Mouse (Mus musculus) midbrain, embryonic 11.5 days (tissue): ENCODE data around the gene Zfp987. TPM values are rescaled to one million over a fixed set of nuclear protein-coding genes. Genes with fewer than 3 reads are reported as not detected.
A peak's percentile ranks its signal among the peaks of the same experiment; 100 is the strongest.
"Not testable (repeated sequence)": the region's sequence is repeated elsewhere in the genome, so short reads cannot be mapped to it uniquely, and the experiment has no call there.

Experiments
- ATAC-seq: fragments of 200-750 bp; cut with Nextera tagmentation; 2 replicates; pipeline ENCODE4 v1.8.0; 2017; ENCODE audit warnings: moderate TSS enrichment, moderate library complexity; ENCODE audit not compliant: low FRiP score
- DNase-seq: peaks from one replicate; pipeline ENCODE4 v3.0.0; 2015; ENCODE audit warnings: low spot score; ENCODE audit errors: missing footprints
- H3K27ac ChIP-seq: fragments of 300-500 bp; sonication (generic); 2 replicates; pipeline ENCODE4 v1.5.1; 2014; ENCODE audit warnings: low read depth, low read length
- H3K27me3 ChIP-seq: fragments of 300-500 bp; sonication (generic); 2 replicates; pipeline ENCODE4 v1.6.1; 2014; ENCODE audit warnings: mild to moderate bottlenecking, low read length, moderate library complexity, mixed read lengths; ENCODE audit not compliant: control insufficient read depth, insufficient read depth
- H3K36me3 ChIP-seq: fragments of 300-500 bp; sonication (generic); 2 replicates; pipeline ENCODE4 v1.6.1; 2014; ENCODE audit warnings: mild to moderate bottlenecking, low read length, moderate library complexity, mixed read lengths; ENCODE audit not compliant: control insufficient read depth, insufficient read depth
- H3K4me1 ChIP-seq: fragments of 300-500 bp; sonication (generic); 2 replicates; pipeline ENCODE4 v1.6.1; 2014; ENCODE audit warnings: low read length; ENCODE audit not compliant: control insufficient read depth, insufficient read depth
- H3K4me2 ChIP-seq: fragments of 300-500 bp; sonication (generic); 2 replicates; pipeline ENCODE4 v1.6.1; 2014; ENCODE audit warnings: mild to moderate bottlenecking, moderate library complexity
- H3K4me3 ChIP-seq: fragments of 300-500 bp; sonication (generic); 2 replicates; pipeline ENCODE4 v1.5.1; 2014; ENCODE audit warnings: low read depth, low read length
- H3K9ac ChIP-seq: fragments of 300-500 bp; sonication (generic); 2 replicates; pipeline ENCODE4 v1.6.1; 2014; ENCODE audit warnings: low read length
- H3K9me3 ChIP-seq: fragments of 300-500 bp; sonication (generic); 2 replicates; pipeline ENCODE4 v1.6.1; 2016; ENCODE audit warnings: low read length; ENCODE audit not compliant: control insufficient read depth
- WGBS: fragments of 180-500 bp; shearing (Covaris S2); extraction: QIAGEN DNeasy Blood & Tissue Kit; methylation state at CpG from one replicate; pipeline ENCODE4 v1.1.7; 2014; 5-methylcytosine and 5-hydroxymethylcytosine counted together
- polyA plus RNA-seq: library from polyadenylated mRNA; unstranded; fragments of >200 nt; fragmentation: Nextera tagmentation; extraction: Ambion mirVana; gene quantifications from 2 replicates; pipeline ENCODE4 v1.2.1, GENCODE M21; 2014

Zfp987 gene
- polyA plus RNA-seq, 1 experiment from 2014 or later, result not detected

DNA sequence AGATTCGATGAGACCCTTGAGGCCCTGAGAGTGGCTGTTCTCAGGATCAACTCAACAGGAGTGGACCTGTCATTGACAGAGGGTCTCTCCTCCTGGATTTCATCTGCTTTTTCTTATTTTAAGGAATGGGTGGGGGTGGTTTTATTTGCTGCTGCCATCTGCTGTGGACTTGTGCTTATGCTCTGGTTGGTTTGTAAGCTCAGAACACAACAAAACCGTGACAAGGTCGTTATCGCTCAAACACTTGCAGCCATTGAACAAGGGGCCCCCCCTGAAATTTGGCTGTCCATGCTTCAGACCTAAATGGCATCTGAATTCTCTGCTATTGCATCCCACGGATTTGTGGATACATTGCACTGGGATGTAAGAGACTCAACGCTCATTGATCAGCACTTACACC is 34.1 kb upstream of the Zfp987 start:
- H3K9me3 ChIP-seq, result peaks cover 19% of the 10 kb centered on the region; the same call in 1 of the 2 replicates
- not testable (repeated sequence) for H3K4me2 ChIP-seq, H3K4me1 ChIP-seq, H3K27me3 ChIP-seq, H3K9ac ChIP-seq, H3K36me3 ChIP-seq, H3K27ac ChIP-seq, DNase-seq, ATAC-seq, H3K4me3 ChIP-seq
- 78% methylated on average over 6 of the region's 6 CpGs for WGBS

DNA sequence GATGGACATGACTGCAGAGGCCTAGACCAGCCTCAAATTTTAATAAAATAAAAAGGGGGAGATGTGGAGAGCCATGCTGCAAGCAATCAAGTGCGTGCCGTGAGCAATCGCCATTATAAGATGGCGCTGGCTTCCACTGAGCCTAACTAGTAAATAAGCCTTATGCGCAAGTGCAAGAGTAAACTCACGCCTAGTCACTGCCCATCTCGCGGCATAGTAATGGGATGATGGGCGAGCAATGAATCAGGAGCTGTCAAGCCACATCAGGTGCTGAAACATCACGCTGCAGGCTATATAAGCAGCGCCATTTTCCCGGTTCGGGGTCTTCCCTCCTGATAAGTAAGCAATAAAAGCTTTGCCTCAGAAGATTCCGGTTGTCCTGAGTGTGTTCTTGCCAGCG is 33.5 kb upstream of the Zfp987 start:
- peaks cover 18% of the 10 kb centered on the region; the same call in 1 of the 2 replicates for H3K9me3 ChIP-seq

DNA sequence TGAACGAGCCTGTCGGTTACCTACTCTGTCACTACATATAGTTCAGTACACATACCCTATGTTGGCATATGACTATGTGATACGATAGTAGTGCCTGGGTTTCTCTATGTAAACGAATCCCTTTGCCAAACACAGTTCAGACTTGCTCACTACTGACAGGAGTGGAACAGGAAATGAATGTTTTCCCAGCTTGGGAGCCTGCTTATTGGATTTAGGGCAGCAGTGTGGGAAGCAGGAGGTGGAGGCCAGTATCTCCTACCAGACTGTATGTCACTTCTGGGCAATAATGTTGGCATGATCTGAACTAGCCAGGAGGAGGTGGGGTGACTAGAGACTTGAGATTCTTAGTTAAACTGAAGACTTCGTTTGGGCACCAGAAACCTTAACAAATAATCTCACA is 32.3 kb upstream of the Zfp987 start:
- peaks cover 12% of the 10 kb centered on the region; the same call in 1 of the 2 replicates for H3K9me3 ChIP-seq

More for the DNA sequence above, 33.5 kb upstream of the Zfp987 start:
- H3K27ac ChIP-seq, DNase-seq, H3K36me3 ChIP-seq, H3K27me3 ChIP-seq, H3K4me1 ChIP-seq, ATAC-seq, H3K4me2 ChIP-seq, H3K9ac ChIP-seq, H3K4me3 ChIP-seq: not testable (repeated sequence)
- WGBS, result 86% methylated on average over 15 of the region's 15 CpGs

DNA sequence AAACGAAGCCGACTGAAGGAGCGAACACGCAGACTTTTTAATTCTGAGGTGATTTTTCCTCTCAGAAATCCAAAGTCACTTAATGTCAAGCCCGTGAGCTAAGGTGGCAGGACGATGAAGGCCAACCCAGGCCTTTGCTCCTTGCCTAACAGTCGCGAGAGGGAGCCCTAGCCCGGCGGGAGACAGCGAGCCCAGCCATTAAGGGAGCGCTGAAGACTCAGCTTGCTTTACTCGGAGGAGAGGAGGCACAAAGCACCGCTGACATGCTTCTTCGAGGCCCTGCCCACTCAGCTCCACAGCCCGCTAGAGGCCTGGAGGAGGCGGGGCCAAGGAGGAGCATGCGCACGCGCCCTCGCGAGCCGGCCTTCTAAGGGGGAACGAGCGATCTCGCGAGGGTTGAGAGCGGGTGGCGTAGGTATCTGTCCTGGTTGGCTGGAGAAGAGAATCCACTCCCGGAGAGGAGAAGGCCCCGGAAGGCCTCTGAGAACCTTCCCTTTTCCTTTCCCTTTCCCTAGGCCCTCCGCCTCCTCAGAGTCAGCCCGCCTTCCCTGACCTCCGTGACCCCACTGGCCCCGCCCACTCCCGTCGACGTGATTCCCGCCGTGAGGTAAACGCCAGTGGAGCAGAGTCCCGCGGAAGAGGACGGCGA is 30.0 kb upstream of the Zfp987 start:
- not testable (repeated sequence) for H3K27ac ChIP-seq, H3K36me3 ChIP-seq, H3K4me1 ChIP-seq, H3K9ac ChIP-seq, H3K27me3 ChIP-seq, H3K9me3 ChIP-seq, H3K4me3 ChIP-seq
- peak; percentile 85 for DNase-seq
- peak; percentile 65; the same call in 1 of the 2 replicates for ATAC-seq
- WGBS, result 38% methylated on average over 32 of the region's 45 CpGs
- peak overlapping the region; percentile 22; the same call in 1 of the 2 replicates for H3K4me2 ChIP-seq

More for the DNA sequence above, 32.3 kb upstream of the Zfp987 start:
- WGBS, result 82% methylated on average over 4 of the region's 5 CpGs
- not testable (repeated sequence) for H3K9ac ChIP-seq, H3K4me1 ChIP-seq, DNase-seq, H3K36me3 ChIP-seq, H3K4me3 ChIP-seq, H3K27me3 ChIP-seq, H3K4me2 ChIP-seq, H3K27ac ChIP-seq, ATAC-seq

DNA sequence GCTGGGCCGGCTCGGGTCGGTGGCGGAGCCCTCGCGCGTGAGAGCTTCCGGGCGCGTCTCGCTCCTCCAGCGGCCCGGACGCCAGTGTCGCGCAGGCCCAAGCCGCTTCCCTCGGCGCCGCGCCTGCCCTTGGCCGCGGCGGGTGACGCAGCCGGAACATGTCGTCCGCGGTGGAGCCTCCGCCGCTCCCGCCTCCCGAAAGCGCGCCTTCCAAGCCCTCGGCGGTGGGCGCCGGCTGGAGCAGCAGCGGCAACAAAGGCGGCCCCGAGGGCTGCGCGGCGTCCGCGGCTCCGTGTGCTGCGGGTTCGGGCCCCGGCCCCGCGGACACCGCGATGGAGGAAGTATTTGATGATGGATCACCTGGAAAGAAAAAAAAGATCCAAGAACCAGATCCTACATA is 29.5 kb upstream of the Zfp987 start:
- ATAC-seq, result peak; percentile 50; the same call in 1 of the 2 replicates
- Histone ChIP-seq H3K4me2 (peak overlapping the region; percentile 22; the same call in 1 of the 2 replicates), H3K4me3 (0 out of 2 replicates have a peak overlapping the region, but pooled peaks have one; percentile 13)
- 22% methylated on average over 55 of the region's 55 CpGs for WGBS
- H3K27ac ChIP-seq, H3K9ac ChIP-seq, H3K36me3 ChIP-seq, H3K27me3 ChIP-seq, H3K9me3 ChIP-seq, H3K4me1 ChIP-seq, DNase-seq: not testable (repeated sequence)

DNA sequence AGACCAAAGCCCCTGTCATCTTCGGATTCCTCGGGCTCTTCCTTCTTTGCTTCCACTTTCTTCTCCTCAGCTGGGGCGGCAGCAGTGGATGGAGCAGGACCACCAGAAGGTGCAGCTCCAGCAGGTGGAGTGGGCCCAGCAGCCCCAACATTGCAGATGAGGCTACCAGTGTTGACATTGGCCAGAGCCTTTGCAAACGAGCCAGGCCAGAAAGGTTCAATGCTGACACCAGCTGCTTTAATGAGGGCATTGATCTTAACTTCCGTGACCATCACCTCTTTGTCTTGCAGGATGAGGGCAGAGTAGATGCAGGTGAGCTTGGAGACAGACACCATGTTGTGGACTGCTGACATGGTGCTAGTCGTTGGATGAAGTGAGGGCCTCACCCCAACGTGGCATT is 23.8 kb upstream of the Zfp987 start:
- H3K9me3 ChIP-seq, H3K27ac ChIP-seq, H3K36me3 ChIP-seq, H3K27me3 ChIP-seq, H3K9ac ChIP-seq, ATAC-seq, DNase-seq, H3K4me2 ChIP-seq, H3K4me3 ChIP-seq, H3K4me1 ChIP-seq: not testable (repeated sequence)
- 84% methylated on average over 5 of the region's 7 CpGs for WGBS

DNA sequence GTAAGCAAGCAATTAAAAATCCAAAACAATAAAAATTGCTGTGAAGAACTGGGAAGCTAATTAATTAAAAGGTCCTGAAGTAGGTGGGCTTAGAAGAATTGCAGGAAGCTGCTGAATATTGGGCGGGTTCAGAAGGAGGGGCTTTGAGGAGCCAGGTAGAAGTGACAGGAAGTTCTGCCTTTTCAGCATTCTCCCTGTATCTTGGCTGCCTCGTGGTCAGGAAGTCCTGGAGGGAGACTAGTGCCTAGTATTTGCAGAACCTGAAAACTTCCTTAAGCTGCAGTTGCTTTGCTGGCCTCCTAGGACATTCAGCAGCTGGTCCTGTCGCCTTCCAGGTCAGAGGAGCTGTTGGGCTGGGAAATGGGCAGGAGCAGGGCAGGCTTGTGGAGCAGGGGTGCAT is 4.3 kb downstream of the Zfp987 start:
- not testable (repeated sequence) for H3K27me3 ChIP-seq, H3K36me3 ChIP-seq, DNase-seq, H3K4me3 ChIP-seq, H3K4me2 ChIP-seq, ATAC-seq, H3K4me1 ChIP-seq, H3K9ac ChIP-seq, H3K9me3 ChIP-seq, H3K27ac ChIP-seq
- WGBS, result 60% methylated on average over 3 of the region's 3 CpGs

DNA sequence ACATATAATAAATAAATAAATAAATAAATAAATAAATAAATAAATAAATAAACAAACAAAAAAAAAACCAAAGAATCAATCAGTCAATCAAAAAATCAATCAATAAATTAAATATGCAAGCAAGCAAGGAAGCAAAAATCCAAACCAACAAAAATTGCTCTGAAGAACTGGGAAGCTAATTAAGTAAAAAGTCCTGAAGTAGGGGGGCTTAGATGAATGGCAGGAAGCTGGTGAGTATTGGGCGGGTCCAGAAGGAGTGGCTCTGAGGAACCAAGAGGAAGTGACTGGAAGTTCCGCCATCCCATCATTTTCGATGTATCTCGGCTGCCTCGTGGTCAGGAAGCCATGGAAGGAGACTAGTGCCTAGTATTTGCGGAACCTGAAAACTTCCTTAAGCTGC is 59.4 kb downstream of the Zfp987 start, which contains the start of gene Zfp600:
Zfp600 (plus strand) TSS at position 301 of the 400 bp plus-strand sequence.
- not testable (repeated sequence) for H3K4me1 ChIP-seq, DNase-seq, H3K9ac ChIP-seq, H3K9me3 ChIP-seq, H3K27me3 ChIP-seq, ATAC-seq, H3K4me2 ChIP-seq, H3K36me3 ChIP-seq, H3K4me3 ChIP-seq, H3K27ac ChIP-seq
- no CpG with 5 or more reads among the region's 6 CpGs for WGBS

DNA sequence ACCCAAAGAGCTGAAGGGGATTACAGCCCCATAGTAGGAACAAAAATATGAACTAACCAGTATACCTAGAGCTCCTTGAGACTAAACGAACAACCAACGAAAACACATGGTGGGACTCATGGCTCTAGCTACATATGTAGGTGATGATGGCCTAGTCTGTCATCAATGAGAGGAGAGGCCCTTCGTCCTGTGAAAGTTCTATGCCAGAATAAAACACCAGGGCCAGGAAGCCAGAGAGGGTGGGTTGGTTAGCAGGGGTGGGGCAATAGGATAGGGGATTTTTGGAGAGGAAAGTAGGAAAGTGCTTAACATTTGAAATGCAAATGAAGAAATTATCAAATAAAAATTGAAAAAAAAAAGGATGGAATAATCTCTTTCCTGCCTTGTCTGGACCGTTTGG is 65.8 kb downstream of the Zfp987 start:
- DNase-seq, H3K27me3 ChIP-seq, H3K4me1 ChIP-seq, H3K9ac ChIP-seq, H3K36me3 ChIP-seq, ATAC-seq, H3K27ac ChIP-seq, H3K4me3 ChIP-seq, H3K4me2 ChIP-seq, H3K9me3 ChIP-seq: not testable (repeated sequence)
- WGBS, result 100% methylated on average over 2 of the region's 4 CpGs
